Mouse (Mus musculus): Measurements from ENCODE around the gene Ptprf. TPM values are rescaled to one million over a fixed set of nuclear protein-coding genes. Genes with fewer than 3 reads are reported as not detected.

Gene Ptprf
- polyA plus RNA-seq, 1 experiment from 2014 or later, result 82.7 TPM

DNA sequence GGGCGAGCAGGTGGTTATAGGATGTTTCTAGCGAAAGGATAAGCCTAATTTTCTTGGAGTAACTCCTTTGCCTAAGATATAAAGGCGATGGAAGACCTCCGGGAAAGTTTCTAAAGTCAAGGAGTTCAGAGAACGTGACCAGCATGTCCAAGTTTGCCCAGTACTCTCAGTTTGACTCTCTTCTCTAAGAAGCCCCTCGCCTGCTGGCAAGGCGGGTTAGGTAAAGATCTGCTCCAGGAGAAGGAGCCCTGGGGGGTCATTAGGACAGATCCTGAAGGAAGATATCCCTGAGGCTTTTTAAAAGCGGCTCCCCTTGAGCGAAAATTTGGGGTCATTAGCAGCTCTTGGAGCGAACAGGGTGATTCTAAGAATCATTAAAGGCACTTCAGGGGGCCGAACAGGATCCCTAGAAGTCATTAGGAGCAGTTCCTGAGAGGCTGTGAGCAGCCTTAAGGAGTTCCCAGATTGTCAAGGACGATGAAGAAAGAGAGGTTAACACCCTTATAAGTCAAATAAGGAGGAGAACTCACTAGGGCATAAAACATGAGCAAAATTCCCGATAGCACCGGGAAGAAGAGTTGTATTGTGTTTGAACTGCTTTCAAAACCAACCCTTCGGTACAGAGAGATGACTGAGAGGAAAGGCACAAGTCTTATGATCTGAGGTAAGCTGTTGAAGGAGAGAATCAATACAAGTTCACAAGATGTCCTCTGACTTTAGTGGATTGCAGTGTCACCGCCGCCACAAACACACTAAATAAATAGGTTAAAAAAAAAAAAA is 110.7 kb downstream of the Ptprf start:
- H3K9ac ChIP-seq, result peak overlapping the region; percentile 31; the same call in 1 of the 2 replicates
- 12% methylated on average over 17 of the region's 17 CpGs for WGBS
- H3K27ac ChIP-seq, result peak overlapping the region; percentile 96

DNA sequence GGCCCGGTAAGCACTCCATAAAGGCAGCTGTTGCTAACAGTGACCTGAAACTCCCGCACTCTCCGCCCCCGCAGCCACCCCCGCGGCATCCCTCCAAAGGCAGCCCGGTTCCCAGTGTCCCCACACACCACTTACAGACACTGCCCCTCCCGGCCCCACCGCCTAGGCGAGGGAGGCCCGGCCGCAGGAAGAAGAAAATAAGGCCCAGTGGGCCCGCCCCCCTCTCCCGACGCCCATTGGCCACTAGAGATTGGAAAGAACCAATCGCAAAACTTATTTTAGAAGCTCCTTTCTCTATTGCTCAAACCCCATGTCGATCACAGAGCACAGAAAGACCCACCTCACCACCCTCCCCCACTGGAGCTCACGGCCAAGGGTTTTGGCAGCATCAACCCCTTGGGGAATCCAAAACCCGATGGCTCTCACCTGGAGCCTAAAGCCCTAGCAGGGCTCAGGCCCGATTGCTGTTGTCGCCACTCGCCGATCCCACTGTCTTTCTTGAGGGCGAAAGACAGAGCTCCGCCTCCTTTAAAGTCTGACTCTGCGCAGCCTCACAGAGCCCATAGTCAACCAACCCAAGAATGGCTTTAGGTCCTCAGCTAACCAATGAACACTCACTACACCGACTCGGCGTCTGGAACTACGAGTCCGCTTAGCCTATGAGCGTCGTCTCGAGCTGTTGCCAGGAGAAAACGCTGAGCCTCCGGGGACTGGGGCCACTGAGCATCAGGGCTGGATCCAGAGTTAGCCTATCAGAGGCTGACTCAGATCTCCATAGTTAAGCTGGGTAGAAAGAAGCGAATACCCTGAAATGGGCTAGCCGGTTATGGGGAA is 111.5 kb downstream of the Ptprf start, which contains the start of gene Kdm4a:
Gene Kdm4a (minus strand): TSS at position 577 of the 834 bp plus-strand sequence.
- H3K9me3 ChIP-seq, result no peaks in the 10 kb centered on the region
- peaks cover 27% of the 10 kb centered on the region for H3K36me3 ChIP-seq
- peak; percentile 100 for ATAC-seq (ENCODE audit: insufficient number of reproducible peaks, low FRiP score, low TSS enrichment, low read depth)
- H3K4me2 ChIP-seq, result peak within 1 kb of the TSS; percentile 66
- H3K27me3 ChIP-seq, result no peaks in the 10 kb centered on the region
- peak within 1 kb of the TSS; percentile 80 for H3K4me3 ChIP-seq
- WGBS, result 0% methylated on average over 38 of the region's 38 CpGs
- peak within 1 kb of the TSS; percentile 96 for H3K27ac ChIP-seq
- H3K9ac ChIP-seq, result peak within 1 kb of the TSS; percentile 77
- peaks cover 13% of the 10 kb centered on the region for H3K4me1 ChIP-seq

More for the DNA sequence above, 110.7 kb downstream of the Ptprf start:
- peaks cover 13% of the 10 kb centered on the region for H3K4me1 ChIP-seq
- no peaks in the 10 kb centered on the region for H3K9me3 ChIP-seq
- no peaks in the 10 kb centered on the region for H3K27me3 ChIP-seq
- peak overlapping the region; percentile 66 for H3K4me2 ChIP-seq
- ATAC-seq (ENCODE audit: insufficient number of reproducible peaks, low FRiP score, low TSS enrichment, low read depth), result no peak
- H3K36me3 ChIP-seq, result peaks cover 19% of the 10 kb centered on the region
- peak overlapping the region; percentile 80 for H3K4me3 ChIP-seq

DNA sequence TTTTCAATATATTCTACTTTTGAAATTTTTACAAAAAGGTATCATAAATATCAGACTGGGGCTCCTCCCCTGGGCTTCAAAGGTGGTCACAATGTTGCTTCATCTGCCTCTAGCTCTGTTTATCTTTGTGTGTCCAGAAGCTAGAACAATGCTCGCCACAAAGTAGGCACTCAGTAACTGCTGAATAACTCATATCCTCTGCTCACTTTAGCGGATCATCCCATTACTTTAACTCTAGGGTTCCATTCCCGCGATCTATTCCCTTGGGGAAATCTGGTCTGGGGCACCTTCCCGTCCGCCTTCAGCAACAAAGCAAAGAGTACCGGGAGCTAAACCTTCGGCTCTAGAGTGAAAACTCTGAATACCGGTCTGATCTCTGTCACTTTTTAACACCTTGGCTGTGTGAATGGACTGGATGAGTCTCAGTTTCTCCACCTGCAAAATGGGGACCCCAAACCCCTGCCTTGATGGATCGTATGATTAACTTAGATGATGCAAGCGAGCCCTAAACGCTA is 112.2 kb downstream of the Ptprf start:
- no peak for ATAC-seq (ENCODE audit: insufficient number of reproducible peaks, low FRiP score, low TSS enrichment, low read depth)
- under 1% methylated on average over 12 of the region's 12 CpGs for WGBS
- Histone ChIP-seq H3K27ac (peak overlapping the region; percentile 96), H3K9me3 (no peaks in the 10 kb centered on the region), H3K4me1 (peaks cover 13% of the 10 kb centered on the region), H3K4me2 (peak overlapping the region; percentile 57), H3K36me3 (peaks cover 34% of the 10 kb centered on the region), H3K4me3 (peak overlapping the region; percentile 80), H3K27me3 (no peaks in the 10 kb centered on the region), H3K9ac (peak overlapping the region; percentile 77)

DNA sequence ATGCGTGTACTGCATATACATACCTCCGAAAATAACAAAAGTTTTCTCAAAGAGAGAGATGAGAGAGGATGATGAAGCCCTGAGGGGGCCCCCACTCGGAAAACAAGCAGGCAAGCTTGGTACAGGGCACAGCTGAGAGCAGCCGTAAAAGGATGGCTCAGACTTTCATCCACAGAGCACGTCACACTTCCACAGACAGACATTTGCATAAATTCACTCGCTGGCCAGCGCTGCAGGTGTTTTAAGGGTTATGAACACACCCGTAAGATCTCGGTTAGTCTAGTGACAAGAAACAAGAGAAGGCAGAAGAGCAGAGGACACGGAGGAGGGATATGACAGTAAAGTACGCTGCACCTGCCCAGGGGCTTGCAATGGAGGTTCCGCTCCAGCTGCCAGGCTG is 118.7 kb downstream of the Ptprf start:
- H3K27ac ChIP-seq, result no peak overlapping the region
- H3K4me2 ChIP-seq, result no peak overlapping the region
- no peak for ATAC-seq (ENCODE audit: insufficient number of reproducible peaks, low FRiP score, low TSS enrichment, low read depth)
- no peaks in the 10 kb centered on the region for H3K4me1 ChIP-seq
- H3K36me3 ChIP-seq, result peaks cover 98% of the 10 kb centered on the region
- H3K9me3 ChIP-seq, result no peaks in the 10 kb centered on the region
- H3K27me3 ChIP-seq, result no peaks in the 10 kb centered on the region
- H3K4me3 ChIP-seq, result no peak overlapping the region
- H3K9ac ChIP-seq, result no peak overlapping the region
- 88% methylated on average over 12 of the region's 12 CpGs for WGBS

DNA sequence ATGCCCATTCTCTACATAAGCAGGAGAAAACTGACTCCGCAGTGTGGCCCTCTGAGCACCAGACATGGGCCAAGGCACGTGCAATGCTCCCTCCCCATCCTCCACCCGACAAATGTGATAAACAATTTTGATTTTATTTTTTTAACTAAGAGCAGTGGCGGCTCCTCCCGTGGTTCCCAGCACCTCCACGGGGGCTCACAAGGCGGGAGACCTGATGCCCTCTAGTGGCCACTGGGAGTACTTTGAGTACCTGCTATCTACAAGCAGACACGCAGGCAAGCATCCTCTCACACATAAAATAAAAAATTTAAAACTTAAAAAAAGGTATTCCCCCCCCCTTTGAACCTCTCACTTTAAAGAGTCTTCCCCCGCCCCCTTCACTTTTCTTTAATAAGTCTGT is 120.2 kb downstream of the Ptprf start:
- Histone ChIP-seq H3K27ac (no peak overlapping the region), H3K4me1 (no peaks in the 10 kb centered on the region), H3K4me2 (no peak overlapping the region), H3K27me3 (no peaks in the 10 kb centered on the region), H3K4me3 (no peak overlapping the region), H3K36me3 (peaks cover 98% of the 10 kb centered on the region), H3K9ac (no peak overlapping the region), H3K9me3 (no peaks in the 10 kb centered on the region)
- WGBS, result 86% methylated on average over 9 of the region's 9 CpGs
- no peak for ATAC-seq (ENCODE audit: insufficient number of reproducible peaks, low FRiP score, low TSS enrichment, low read depth)

DNA sequence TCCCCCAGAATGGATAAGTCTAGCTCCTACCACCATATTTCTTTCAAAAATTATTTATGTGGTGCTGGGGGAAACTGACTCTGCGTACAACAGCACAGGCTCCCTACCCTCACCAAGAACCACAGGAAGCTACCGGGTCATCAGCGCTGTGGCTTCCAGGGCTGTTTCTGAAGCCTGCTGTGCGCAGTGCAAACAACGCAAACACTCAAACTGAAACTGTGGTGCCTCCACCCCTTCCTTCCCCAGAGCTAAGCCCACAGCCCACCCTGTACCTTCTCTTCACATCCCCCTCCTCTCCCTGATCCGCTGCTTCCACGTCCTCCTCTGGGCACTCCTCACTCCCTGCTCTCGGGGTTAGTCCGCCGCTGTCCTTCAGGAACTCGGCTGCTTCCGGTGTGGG is 129.1 kb downstream of the Ptprf start:
- Histone ChIP-seq H3K4me3 (no peak overlapping the region), H3K9ac (no peak overlapping the region), H3K4me2 (no peak overlapping the region), H3K27ac (no peak overlapping the region), H3K36me3 (peaks cover 93% of the 10 kb centered on the region), H3K27me3 (no peaks in the 10 kb centered on the region), H3K4me1 (no peaks in the 10 kb centered on the region), H3K9me3 (no peaks in the 10 kb centered on the region)
- WGBS, result 95% methylated on average over 12 of the region's 12 CpGs
- ATAC-seq (ENCODE audit: insufficient number of reproducible peaks, low FRiP score, low TSS enrichment, low read depth), result no peak

Small RNA genes within 50 kb of the gene (microRNA-seq; reads per million reads assigned to microRNA genes)
- 2.3 reads per million, percentile 4 among the genes with 10 or more reads in this experiment for gene Mir7226

Other genes with a start within 250 kb of the Ptprf start
- 6.3 and 9.6 TPM in 2 replicates for gene St3gal3, start 156.5 kb downstream of the Ptprf start, polyA plus RNA-seq (2015; fragmentation: Nextera tagmentation; extraction: Ambion mirVana)
- 30.2 and 35.0 TPM in 2 replicates for gene Kdm4a, start 111.4 kb downstream of the Ptprf start, polyA plus RNA-seq (2015; fragmentation: Nextera tagmentation; extraction: Ambion mirVana)
- gene Szt2, start 117.9 kb upstream of the Ptprf start, polyA plus RNA-seq (2015; fragmentation: Nextera tagmentation; extraction: Ambion mirVana), result 5.6 and 7.9 TPM in 2 replicates
- 103 and 106 TPM in 2 replicates for gene Med8, start 117.9 kb upstream of the Ptprf start, polyA plus RNA-seq (2015; fragmentation: Nextera tagmentation; extraction: Ambion mirVana)
- 273 and 305 TPM in 2 replicates for gene Elovl1, start 136.7 kb upstream of the Ptprf start, polyA plus RNA-seq (2015; fragmentation: Nextera tagmentation; extraction: Ambion mirVana)
- 164 and 184 TPM in 2 replicates for gene Cdc20, start 145.9 kb upstream of the Ptprf start, polyA plus RNA-seq (2015; fragmentation: Nextera tagmentation; extraction: Ambion mirVana)
- gene Mpl, start 166.1 kb upstream of the Ptprf start, polyA plus RNA-seq (2015; fragmentation: Nextera tagmentation; extraction: Ambion mirVana), result 0.24 and 0.62 TPM in 2 replicates
- 25.8 and 27.8 TPM in 2 replicates for gene Tie1, start 198.7 kb upstream of the Ptprf start, polyA plus RNA-seq (2015; fragmentation: Nextera tagmentation; extraction: Ambion mirVana)
- gene 2610528J11Rik, start 235.6 kb upstream of the Ptprf start, polyA plus RNA-seq (2015; fragmentation: Nextera tagmentation; extraction: Ambion mirVana), result 13.5 and 14.2 TPM in 2 replicates

All from limb, embryonic 15.5 days (tissue).